Mouse (Mus musculus) liver, embryonic 14.5 days (tissue): ENCODE measurements around the gene Ubtf.

Source experiments
- CTCF ChIP-seq: IDR thresholded peaks from 2 replicates; pipeline ENCODE4 v1.5.1; 2016; ENCODE audit warnings: antibody characterized with exemption, low read depth, control low read depth
- EP300 ChIP-seq: IDR thresholded peaks from 2 replicates; pipeline ENCODE4 v1.6.1; 2016; ENCODE audit warnings: antibody characterized with exemption, low read depth

- TF ChIP-seq CTCF: peak; percentile 83
- TF ChIP-seq EP300: no peak
Measured at GRCm38 (mm10) chr11:102267480-102267879, 52.1 kb downstream of the Ubtf start.
